Mouse (Mus musculus) E14TG2a.4 (cell line): Measurements from ENCODE around the gene Clstn1.

Experiments used
- CTCF ChIP-seq: conservative IDR thresholded peaks from 2 replicates; pipeline ENCODE4 v1.5.1; 2014; ENCODE audit warnings: low read length
- NANOG ChIP-seq: IDR thresholded peaks from 2 replicates; pipeline ENCODE4 v1.6.1; 2014; ENCODE audit warnings: borderline replicate concordance, low read length, mixed read lengths
- POU5F1 ChIP-seq: IDR thresholded peaks from 2 replicates; pipeline ENCODE4 v1.6.1; 2014; ENCODE audit warnings: low read length, borderline replicate concordance

DNA sequence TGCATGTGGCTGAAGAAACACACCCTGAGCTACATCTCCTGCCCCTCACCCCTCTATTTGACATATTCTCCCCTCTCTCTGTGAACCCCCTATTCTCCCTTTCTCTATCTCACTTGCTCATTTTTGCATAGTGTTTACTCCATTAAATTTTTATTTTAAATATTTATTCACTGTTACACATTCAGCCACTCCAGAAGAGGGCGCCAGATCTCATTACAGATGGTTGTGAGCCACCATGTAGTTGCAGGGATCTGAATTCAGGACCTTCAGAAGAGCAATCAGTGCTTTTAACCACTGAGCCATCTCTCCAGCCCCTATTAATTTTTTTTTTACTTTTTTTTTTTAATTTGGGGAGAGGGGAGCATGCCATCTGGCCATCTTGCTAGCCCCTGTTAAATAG, 3.9 kb downstream of the Clstn1 start:
- TF ChIP-seq CTCF (peak; percentile 48), POU5F1 (no peak), NANOG (no peak)
